Mouse (Mus musculus) layer of hippocampus, postnatal 36 days (tissue): ENCODE measurements around the gene Jmjd1c. TPM values are rescaled to one million over a fixed set of nuclear protein-coding genes. Genes with fewer than 3 reads are reported as not detected.
"Not testable (repeated sequence)": the region's sequence is repeated elsewhere in the genome, so short reads cannot be mapped to it uniquely, and the experiment has no call there.

ENCODE experiments used
- DNase-seq, 2 experiments: peaks; one replicate each; pipeline ENCODE4 v3.0.0; 2022
- total RNA-seq, 2 experiments: library from RNA; stranded (reverse); gene quantifications; 2 replicates each; pipeline ENCODE4 v1.2.3; 2021

Jmjd1c gene
- total RNA-seq, 2 experiments from 2014 or later, result 103 to 110 TPM

- no peak for DNase-seq
Measured at GRCm38 (mm10) chr10:67104543-67104942, 8.6 kb downstream of the Jmjd1c start.

GRCm38 (mm10) chr10:67105331-67106217 lies 9.6 kb downstream of the Jmjd1c start:
- DNase-seq, result no peak

GRCm38 (mm10) chr10:67106400-67106799 lies 10.5 kb downstream of the Jmjd1c start:
- DNase-seq, result no peak

- DNase-seq, result no peak
Measured at GRCm38 (mm10) chr10:67107017-67107761, 11.3 kb downstream of the Jmjd1c start.

- no peak for DNase-seq
Measured at GRCm38 (mm10) chr10:67108096-67108495, 12.2 kb downstream of the Jmjd1c start.

GRCm38 (mm10) chr10:67109635-67110034 lies 13.7 kb downstream of the Jmjd1c start:
- DNase-seq, result no peak

GRCm38 (mm10) chr10:67111044-67111798 lies 15.3 kb downstream of the Jmjd1c start:
- no peak for DNase-seq

GRCm38 (mm10) chr10:67111799-67112177 lies 15.9 kb downstream of the Jmjd1c start:
- DNase-seq, result no peak

- DNase-seq, result not testable (repeated sequence)
Measured at GRCm38 (mm10) chr10:67112967-67113366, 17.0 kb downstream of the Jmjd1c start.

- DNase-seq, result no peak
Measured at GRCm38 (mm10) chr10:67113833-67114232, 17.9 kb downstream of the Jmjd1c start.

- no peak for DNase-seq
Measured at GRCm38 (mm10) chr10:67115115-67115514, 19.2 kb downstream of the Jmjd1c start.

- no peak for DNase-seq
Measured at GRCm38 (mm10) chr10:67115666-67116091, 19.8 kb downstream of the Jmjd1c start.

- DNase-seq, result no peak
Measured at GRCm38 (mm10) chr10:67116251-67116650, 20.3 kb downstream of the Jmjd1c start.

GRCm38 (mm10) chr10:67119291-67119690 lies 23.4 kb downstream of the Jmjd1c start:
- no peak for DNase-seq

- DNase-seq, result no peak
Measured at GRCm38 (mm10) chr10:67120180-67120579, 24.3 kb downstream of the Jmjd1c start.

- DNase-seq, result no peak
Measured at GRCm38 (mm10) chr10:67120640-67121039, 24.7 kb downstream of the Jmjd1c start.

- no peak for DNase-seq
Measured at GRCm38 (mm10) chr10:67123756-67124155, 27.8 kb downstream of the Jmjd1c start.

GRCm38 (mm10) chr10:67124156-67124555 lies 28.2 kb downstream of the Jmjd1c start:
- no peak for DNase-seq

GRCm38 (mm10) chr10:67126061-67126858 lies 30.3 kb downstream of the Jmjd1c start:
- peak; percentile 45 to 58 for DNase-seq

GRCm38 (mm10) chr10:67126859-67127758 lies 31.2 kb downstream of the Jmjd1c start:
- peak; percentile 44 to 51 for DNase-seq

- no peak for DNase-seq
Measured at GRCm38 (mm10) chr10:67129531-67129930, 33.6 kb downstream of the Jmjd1c start.
